Mouse (Mus musculus): ENCODE results near the gene Cd80. TPM values are rescaled to one million over a fixed set of nuclear protein-coding genes. Genes with fewer than 3 reads are reported as not detected.

Cd80 gene
- polyA plus RNA-seq, 1 experiment from 2014 or later, result 0.93 TPM

GRCm38 (mm10) chr16:38510846-38511245 is 55.5 kb downstream of the Cd80 start:
- DNase-seq, result no peak
- H3K4me2 ChIP-seq (ENCODE audit: low read length), result no peak overlapping the region
- H3K4me1 ChIP-seq (ENCODE audit: control insufficient read depth, insufficient read depth, low read length), result no peaks in the 10 kb centered on the region
- ATAC-seq (ENCODE audit: low FRiP score, low TSS enrichment), result no peak
- no peak overlapping the region for H3K4me3 ChIP-seq (replicated peaks; ENCODE audit: low read depth, low read length)
- no peaks in the 10 kb centered on the region for H3K27me3 ChIP-seq (ENCODE audit: control insufficient read depth, insufficient read depth, low read length)
- no peaks in the 10 kb centered on the region for H3K9me3 ChIP-seq (ENCODE audit: control insufficient read depth, low read length)
- H3K27ac ChIP-seq (replicated peaks; ENCODE audit: low read depth, low read length), result no peak overlapping the region
- 98% methylated on average over 2 of the region's 2 CpGs for WGBS
- peaks cover 72% of the 10 kb centered on the region for H3K36me3 ChIP-seq (ENCODE audit: control insufficient read depth, insufficient read depth, low read length)
- no peak overlapping the region for H3K9ac ChIP-seq (replicated peaks; ENCODE audit: low read length)

- Histone ChIP-seq H3K36me3 (ENCODE audit: control insufficient read depth, insufficient read depth, low read length) (peaks cover 38% of the 10 kb centered on the region), H3K4me3 (replicated peaks; ENCODE audit: low read depth, low read length) (no peak overlapping the region), H3K27ac (replicated peaks; ENCODE audit: low read depth, low read length) (no peak overlapping the region), H3K9ac (replicated peaks; ENCODE audit: low read length) (no peak overlapping the region), H3K4me1 (ENCODE audit: control insufficient read depth, insufficient read depth, low read length) (peaks cover 14% of the 10 kb centered on the region), H3K4me2 (ENCODE audit: low read length) (no peak overlapping the region), H3K27me3 (ENCODE audit: control insufficient read depth, insufficient read depth, low read length) (no peaks in the 10 kb centered on the region), H3K9me3 (ENCODE audit: control insufficient read depth, low read length) (no peaks in the 10 kb centered on the region)
- DNase-seq (no peak), ATAC-seq (ENCODE audit: low FRiP score, low TSS enrichment) (no peak)
- 96% methylated on average over 2 of the region's 2 CpGs for WGBS
Measured at GRCm38 (mm10) chr16:38519140-38519539, 63.8 kb downstream of the Cd80 start.

GRCm38 (mm10) chr16:38521211-38521987 is 66.0 kb downstream of the Cd80 start:
- no peak for ATAC-seq (ENCODE audit: low FRiP score, low TSS enrichment)
- Histone ChIP-seq H3K9ac (replicated peaks; ENCODE audit: low read length) (peak overlapping the region; percentile 95), H3K36me3 (ENCODE audit: control insufficient read depth, insufficient read depth, low read length) (peaks cover 44% of the 10 kb centered on the region), H3K27ac (replicated peaks; ENCODE audit: low read depth, low read length) (no peak overlapping the region), H3K4me3 (replicated peaks; ENCODE audit: low read depth, low read length) (peak overlapping the region; percentile 96), H3K9me3 (ENCODE audit: control insufficient read depth, low read length) (no peaks in the 10 kb centered on the region), H3K4me1 (ENCODE audit: control insufficient read depth, insufficient read depth, low read length) (peaks cover 14% of the 10 kb centered on the region), H3K4me2 (ENCODE audit: low read length) (peak overlapping the region; percentile 68), H3K27me3 (ENCODE audit: control insufficient read depth, insufficient read depth, low read length) (no peaks in the 10 kb centered on the region)
- WGBS, result 39% methylated on average over 8 of the region's 8 CpGs
- no peak for DNase-seq

GRCm38 (mm10) chr16:38522129-38523084 is 67.0 kb downstream of the Cd80 start, which contains the start of gene Timmdc1:
TSS of gene Timmdc1 (minus strand) at chr16:38522663.
- Histone ChIP-seq H3K4me3 (replicated peaks; ENCODE audit: low read depth, low read length) (peak within 1 kb of the TSS; percentile 96), H3K36me3 (ENCODE audit: control insufficient read depth, insufficient read depth, low read length) (peaks cover 45% of the 10 kb centered on the region), H3K27me3 (ENCODE audit: control insufficient read depth, insufficient read depth, low read length) (no peaks in the 10 kb centered on the region), H3K4me2 (ENCODE audit: low read length) (peak within 1 kb of the TSS; percentile 68), H3K27ac (replicated peaks; ENCODE audit: low read depth, low read length) (peak within 1 kb of the TSS; percentile 86), H3K4me1 (ENCODE audit: control insufficient read depth, insufficient read depth, low read length) (peaks cover 14% of the 10 kb centered on the region), H3K9me3 (ENCODE audit: control insufficient read depth, low read length) (no peaks in the 10 kb centered on the region), H3K9ac (replicated peaks; ENCODE audit: low read length) (peak within 1 kb of the TSS; percentile 95)
- DNase-seq (peak; percentile 98), ATAC-seq (ENCODE audit: low FRiP score, low TSS enrichment) (peak; percentile 97)
- under 1% methylated on average over 73 of the region's 73 CpGs for WGBS

GRCm38 (mm10) chr16:38526264-38526663 is 70.9 kb downstream of the Cd80 start:
- Histone ChIP-seq H3K9ac (replicated peaks; ENCODE audit: low read length) (no peak overlapping the region), H3K4me3 (replicated peaks; ENCODE audit: low read depth, low read length) (no peak overlapping the region), H3K27me3 (ENCODE audit: control insufficient read depth, insufficient read depth, low read length) (no peaks in the 10 kb centered on the region), H3K9me3 (ENCODE audit: control insufficient read depth, low read length) (no peaks in the 10 kb centered on the region), H3K4me2 (ENCODE audit: low read length) (no peak overlapping the region), H3K27ac (replicated peaks; ENCODE audit: low read depth, low read length) (no peak overlapping the region), H3K4me1 (ENCODE audit: control insufficient read depth, insufficient read depth, low read length) (peaks cover 14% of the 10 kb centered on the region), H3K36me3 (ENCODE audit: control insufficient read depth, insufficient read depth, low read length) (peaks cover 73% of the 10 kb centered on the region)
- WGBS, result 94% methylated on average over 6 of the region's 6 CpGs
- DNase-seq, result no peak
- no peak for ATAC-seq (ENCODE audit: low FRiP score, low TSS enrichment)

GRCm38 (mm10) chr16:38536544-38537146 is 81.3 kb downstream of the Cd80 start:
- Histone ChIP-seq H3K27ac (replicated peaks; ENCODE audit: low read depth, low read length) (no peak overlapping the region), H3K4me3 (replicated peaks; ENCODE audit: low read depth, low read length) (no peak overlapping the region), H3K9me3 (ENCODE audit: control insufficient read depth, low read length) (no peaks in the 10 kb centered on the region), H3K4me1 (ENCODE audit: control insufficient read depth, insufficient read depth, low read length) (no peaks in the 10 kb centered on the region), H3K36me3 (ENCODE audit: control insufficient read depth, insufficient read depth, low read length) (peaks cover 94% of the 10 kb centered on the region), H3K27me3 (ENCODE audit: control insufficient read depth, insufficient read depth, low read length) (no peaks in the 10 kb centered on the region), H3K4me2 (ENCODE audit: low read length) (no peak overlapping the region), H3K9ac (replicated peaks; ENCODE audit: low read length) (no peak overlapping the region)
- peak; percentile 34; the same call in 1 of the 2 replicates for ATAC-seq (ENCODE audit: low FRiP score, low TSS enrichment)
- WGBS, result 48% methylated on average over 8 of the region's 8 CpGs
- DNase-seq, result peak; percentile 85

- H3K4me1 ChIP-seq (ENCODE audit: control insufficient read depth, insufficient read depth, low read length), result no peaks in the 10 kb centered on the region
- H3K36me3 ChIP-seq (ENCODE audit: control insufficient read depth, insufficient read depth, low read length), result peaks cover 93% of the 10 kb centered on the region
- no peak for DNase-seq
- WGBS, result 94% methylated on average over 13 of the region's 13 CpGs
- ATAC-seq (ENCODE audit: low FRiP score, low TSS enrichment), result no peak
- H3K4me2 ChIP-seq (ENCODE audit: low read length), result no peak overlapping the region
- no peak overlapping the region for H3K9ac ChIP-seq (replicated peaks; ENCODE audit: low read length)
- no peaks in the 10 kb centered on the region for H3K9me3 ChIP-seq (ENCODE audit: control insufficient read depth, low read length)
- no peak overlapping the region for H3K4me3 ChIP-seq (replicated peaks; ENCODE audit: low read depth, low read length)
- no peaks in the 10 kb centered on the region for H3K27me3 ChIP-seq (ENCODE audit: control insufficient read depth, insufficient read depth, low read length)
- H3K27ac ChIP-seq (replicated peaks; ENCODE audit: low read depth, low read length), result no peak overlapping the region
Measured at GRCm38 (mm10) chr16:38538716-38539380, 83.5 kb downstream of the Cd80 start.

Measured in midbrain, embryonic 14.5 days (tissue).